Mouse (Mus musculus): ENCODE measurements around the gene Ugt1a9. TPM values are rescaled to one million over a fixed set of nuclear protein-coding genes. Genes with fewer than 3 reads are reported as not detected.

Gene Ugt1a9
- total and polyA plus RNA-seq, 3 experiments = not detected

- dilution Hi-C loops (cut with MboI; ENCODE audit: extremely low pct_ligation_motif_present, extremely low pct_unique_long_range_greater_than_20kb, low sequenced_read_pairs) = no loop called here
- in situ Hi-C loops (cut with MboI; ENCODE audit: low pct_ligation_motif_present, low pct_unique_long_range_greater_than_20kb, low sequenced_read_pairs) = no loop called here
- H3K36me3 ChIP-seq (replicated peaks in 1 of 2; ENCODE audit: control insufficient read depth in 1 of 2, insufficient read depth in 1 of 2, low read length in 1 of 2) = peaks cover 32 to 60% of the 10 kb centered on the region in 2 experiments
- no peak for TF ChIP-seq BHLHE40 (IDR thresholded peaks at IDR 0.05; ENCODE audit: low read depth, low read length)
- peak; percentile 3; the same call in 1 of the 2 replicates for TF ChIP-seq POLR2A (IDR thresholded peaks at IDR 0.05; ENCODE audit: low read depth, low read length)
- 0 out of 2 replicates have a peak, but pooled peaks have one; percentile 64 for TF ChIP-seq ZMIZ1 (IDR thresholded peaks at IDR 0.05; ENCODE audit: low read depth, low read length)
- H3K4me3 ChIP-seq (replicated peaks in 1 of 3; ENCODE audit: low read depth in 2 of 3, low read length in 2 of 3, poor library complexity in 1 of 3) = no peak overlapping the region
- H3K9me3 ChIP-seq (replicated peaks; ENCODE audit: low read length) = peaks cover 29% of the 10 kb centered on the region
- no peak overlapping the region for H3K27ac ChIP-seq (ENCODE audit: insufficient read depth, low read depth)
- no peaks in the 10 kb centered on the region for H3K79me2 ChIP-seq (replicated peaks; ENCODE audit: control insufficient read depth, extremely low read depth, insufficient read depth, poor library complexity, severe bottlenecking)
- no peaks in the 10 kb centered on the region for H3K27me3 ChIP-seq (replicated peaks)
- no peak overlapping the region for H3K4me2 ChIP-seq (ENCODE audit: insufficient read depth, low read depth, poor library complexity, severe bottlenecking)
- no peak overlapping the region for H3K9ac ChIP-seq (ENCODE audit: insufficient read depth, low read depth)
- peaks cover 2 to 29% of the 10 kb centered on the region in 2 experiments; a peak in 3 of 4 replicates for H3K4me1 ChIP-seq (ENCODE audit: control insufficient read depth in 1 of 2, insufficient read depth in 2 of 2)
- DNase-seq (ENCODE audit: extremely low read depth) = no peak
Measured at GRCm38 (mm10) chr1:88260604-88261377, 190.2 kb downstream of the Ugt1a9 start.

GRCm38 (mm10) chr1:88261706-88262105 is 191.1 kb downstream of the Ugt1a9 start:
- H3K9me3 ChIP-seq (replicated peaks; ENCODE audit: low read length) = peaks cover 23% of the 10 kb centered on the region
- no peaks in the 10 kb centered on the region for H3K27me3 ChIP-seq (replicated peaks)
- dilution Hi-C loops (cut with MboI; ENCODE audit: extremely low pct_ligation_motif_present, extremely low pct_unique_long_range_greater_than_20kb, low sequenced_read_pairs) (no loop called here), in situ Hi-C loops (cut with MboI; ENCODE audit: low pct_ligation_motif_present, low pct_unique_long_range_greater_than_20kb, low sequenced_read_pairs) (no loop called here)
- peaks cover 2 to 29% of the 10 kb centered on the region in 2 experiments; a peak in 3 of 4 replicates for H3K4me1 ChIP-seq (ENCODE audit: control insufficient read depth in 1 of 2, insufficient read depth in 2 of 2)
- H3K4me3 ChIP-seq (replicated peaks in 1 of 3; ENCODE audit: low read depth in 2 of 3, low read length in 2 of 3, poor library complexity in 1 of 3) = no peak overlapping the region
- H3K9ac ChIP-seq (ENCODE audit: insufficient read depth, low read depth) = no peak overlapping the region
- peaks cover 40 to 69% of the 10 kb centered on the region in 2 experiments for H3K36me3 ChIP-seq (replicated peaks in 1 of 2; ENCODE audit: control insufficient read depth in 1 of 2, insufficient read depth in 1 of 2, low read length in 1 of 2)
- DNase-seq (ENCODE audit: extremely low read depth) = no peak
- TF ChIP-seq ZMIZ1 (IDR thresholded peaks at IDR 0.05; ENCODE audit: low read depth, low read length) (peak; percentile 74), MEF2A (IDR thresholded peaks at IDR 0.05; ENCODE audit: borderline replicate concordance, low read depth, low read length) (no peak), KAT2A (IDR thresholded peaks at IDR 0.05; ENCODE audit: insufficient replicate concordance, low read length) (0 out of 2 replicates have a peak, but pooled peaks have one; percentile 22), ETS1 (conservative IDR thresholded peaks at IDR 0.05; ENCODE audit: low read depth, low read length) (no peak), CTCF (conservative IDR thresholded peaks at IDR 0.05 in 1 of 2, IDR thresholded peaks at IDR 0.05 in 1 of 2; ENCODE audit: low read depth in 2 of 2, low read length in 2 of 2) (no peak), CHD2 (IDR thresholded peaks at IDR 0.05; ENCODE audit: low read length) (0 out of 2 replicates have a peak, but pooled peaks have one; percentile 23), SIN3A (IDR thresholded peaks at IDR 0.05; ENCODE audit: low read length) (0 out of 2 replicates have a peak, but pooled peaks have one; percentile 22), CHD1 (IDR thresholded peaks at IDR 0.05; ENCODE audit: low read depth, low read length) (no peak), MAFK (IDR thresholded peaks at IDR 0.05; ENCODE audit: insufficient replicate concordance, low read length) (no peak)
- no peaks in the 10 kb centered on the region for H3K79me2 ChIP-seq (replicated peaks; ENCODE audit: control insufficient read depth, extremely low read depth, insufficient read depth, poor library complexity, severe bottlenecking)
- H3K27ac ChIP-seq (ENCODE audit: insufficient read depth, low read depth) = no peak overlapping the region
- H3K4me2 ChIP-seq (ENCODE audit: insufficient read depth, low read depth, poor library complexity, severe bottlenecking) = no peak overlapping the region

- Histone ChIP-seq H3K79me2 (replicated peaks; ENCODE audit: control insufficient read depth, extremely low read depth, insufficient read depth, poor library complexity, severe bottlenecking) (no peaks in the 10 kb centered on the region), H3K9ac (ENCODE audit: insufficient read depth, low read depth) (no peak overlapping the region), H3K36me3 (replicated peaks in 1 of 2; ENCODE audit: control insufficient read depth in 1 of 2, insufficient read depth in 1 of 2, low read length in 1 of 2) (peaks cover 44 to 75% of the 10 kb centered on the region in 2 experiments), H3K27ac (ENCODE audit: insufficient read depth, low read depth) (no peak overlapping the region), H3K4me2 (ENCODE audit: insufficient read depth, low read depth, poor library complexity, severe bottlenecking) (no peak overlapping the region), H3K9me3 (replicated peaks; ENCODE audit: low read length) (peaks cover 20% of the 10 kb centered on the region), H3K4me1 (ENCODE audit: control insufficient read depth in 1 of 2, insufficient read depth in 2 of 2) (peaks cover 2 to 29% of the 10 kb centered on the region in 2 experiments; a peak in 3 of 4 replicates), H3K4me3 (replicated peaks in 1 of 3; ENCODE audit: low read depth in 2 of 3, low read length in 2 of 3, poor library complexity in 1 of 3) (no peak overlapping the region), H3K27me3 (replicated peaks) (no peaks in the 10 kb centered on the region)
- DNase-seq (ENCODE audit: extremely low read depth) = no peak
- dilution Hi-C loops (cut with MboI; ENCODE audit: extremely low pct_ligation_motif_present, extremely low pct_unique_long_range_greater_than_20kb, low sequenced_read_pairs) (no loop called here), in situ Hi-C loops (cut with MboI; ENCODE audit: low pct_ligation_motif_present, low pct_unique_long_range_greater_than_20kb, low sequenced_read_pairs) (no loop called here)
- TF ChIP-seq KAT2A (IDR thresholded peaks at IDR 0.05; ENCODE audit: insufficient replicate concordance, low read length) (0 out of 2 replicates have a peak, but pooled peaks have one; percentile 14), TCF12 (IDR thresholded peaks at IDR 0.05; ENCODE audit: low read depth, low read length) (no peak), CHD2 (IDR thresholded peaks at IDR 0.05; ENCODE audit: low read length) (0 out of 2 replicates have a peak, but pooled peaks have one; percentile 20), POLR2AphosphoS2 (IDR thresholded peaks at IDR 0.05; ENCODE audit: low read depth, low read length) (peak; percentile 73; the same call in 1 of the 2 replicates), POLR2A (IDR thresholded peaks at IDR 0.05; ENCODE audit: low read depth, low read length) (peak; percentile 17)
Measured at GRCm38 (mm10) chr1:88262255-88262654, 191.7 kb downstream of the Ugt1a9 start.

Data from CH12.LX (cell line).